18 mouse cellular contexts compared by ENCODE assay signal in the genomic region with DNA sequence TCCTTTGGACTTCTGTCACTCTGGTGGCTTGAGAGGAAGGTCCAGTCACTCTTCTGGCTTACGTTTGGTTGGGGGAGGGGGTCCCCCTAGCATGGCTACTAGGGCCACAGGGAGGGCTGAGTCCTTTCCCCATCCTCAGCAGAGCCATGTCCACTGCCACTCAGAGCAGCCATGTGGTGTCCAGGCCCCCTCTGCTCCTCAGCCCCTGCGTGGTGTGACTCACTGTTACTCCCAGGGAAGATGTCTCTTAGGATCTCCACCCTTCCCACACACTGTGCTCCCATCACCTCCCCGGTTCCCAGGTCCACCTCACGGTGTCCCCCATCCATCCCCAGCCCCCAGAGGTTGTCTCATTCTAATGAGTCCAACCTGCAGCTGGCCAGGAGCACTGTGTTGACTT. TPM values are rescaled to one million over a fixed set of nuclear protein-coding genes. Genes with fewer than 3 reads are reported as not detected.
DNase-seq lines count a peak whose midpoint lies in the region; ATAC-seq and TF ChIP-seq lines count a peak whose summit lies in the region.
"Had no signal": no experiment of that assay in that cellular context is flagged by ENCODE, and none has a peak within 500 bp of the region (broad histone marks: within the 10 kb centered on the region; RNA-seq: fewer than 3 reads in every experiment).

No protein-coding gene starts in this region.

- no peak overlapping the region for H3K9ac ChIP-seq in heart, embryonic 14.5 days (ENCODE audit: low read length)
- H3K9ac ChIP-seq in kidney, embryonic 15.5 days, result no peak overlapping the region
- H3K9ac ChIP-seq in embryonic facial prominence, embryonic 11.5 days (replicated peaks; ENCODE audit: low read length), result no peak overlapping the region
- no peak overlapping the region for H3K9ac ChIP-seq in limb, embryonic 12.5 days (replicated peaks)
- H3K9ac ChIP-seq: forebrain, embryonic 12.5 days; neural tube, embryonic 13.5 days had no signal

- 69% methylated on average over 4 of the region's 4 CpGs for WGBS in heart, embryonic 14.5 days
- WGBS in kidney, embryonic 15.5 days, result 82% methylated on average over 4 of the region's 4 CpGs
- 85% methylated on average over 4 of the region's 4 CpGs for WGBS in kidney, adult 2 months
- WGBS in embryonic facial prominence, embryonic 11.5 days, result 80% methylated on average over 4 of the region's 4 CpGs
- 69% methylated on average over 4 of the region's 4 CpGs for WGBS in limb, embryonic 12.5 days

- H3K36me3 ChIP-seq in heart, embryonic 14.5 days (ENCODE audit: control insufficient read depth, insufficient read depth, low read length), result no peaks in the 10 kb centered on the region
- H3K36me3 ChIP-seq in kidney, embryonic 15.5 days, result no peaks in the 10 kb centered on the region
- H3K36me3 ChIP-seq in kidney, adult 2 months (ENCODE audit: control insufficient read depth, insufficient read depth, low read length), result no peaks in the 10 kb centered on the region
- H3K36me3 ChIP-seq in embryonic facial prominence, embryonic 11.5 days (replicated peaks; ENCODE audit: control insufficient read depth, insufficient read depth, low read depth, low read length), result no peaks in the 10 kb centered on the region
- H3K36me3 ChIP-seq in limb, embryonic 12.5 days, result no peaks in the 10 kb centered on the region
- H3K36me3 ChIP-seq: forebrain, embryonic 12.5 days; neural tube, embryonic 13.5 days had no signal

- no peak overlapping the region for H3K27ac ChIP-seq in heart, embryonic 14.5 days (replicated peaks in 1 of 2; ENCODE audit: control insufficient read depth in 1 of 2, insufficient read depth in 1 of 2, low read depth in 2 of 2, low read length in 2 of 2)
- H3K27ac ChIP-seq in kidney, embryonic 15.5 days, result no peak overlapping the region
- H3K27ac ChIP-seq in kidney, adult 2 months (ENCODE audit: insufficient read depth, low read depth, low read length), result no peak overlapping the region
- no peak overlapping the region for H3K27ac ChIP-seq in embryonic facial prominence, embryonic 11.5 days (replicated peaks; ENCODE audit: low read depth, low read length)
- H3K27ac ChIP-seq in limb, embryonic 12.5 days, result 0 out of 2 replicates have a peak overlapping the region, but pooled peaks have one; percentile 41
- H3K27ac ChIP-seq: forebrain, embryonic 12.5 days; layer of hippocampus, adult 2 months; neural tube, embryonic 13.5 days had no signal

- no peak overlapping the region for H3K4me3 ChIP-seq in heart, embryonic 14.5 days (ENCODE audit: control insufficient read depth in 1 of 2, insufficient read depth in 1 of 2, low read depth in 1 of 2, low read length in 2 of 2)
- H3K4me3 ChIP-seq in kidney, embryonic 15.5 days (replicated peaks), result no peak overlapping the region
- H3K4me3 ChIP-seq in kidney, adult 2 months (ENCODE audit: insufficient read depth, low read depth, low read length), result no peak overlapping the region
- H3K4me3 ChIP-seq in embryonic facial prominence, embryonic 11.5 days (ENCODE audit: low read depth, low read length), result no peak overlapping the region
- no peak overlapping the region for H3K4me3 ChIP-seq in limb, embryonic 12.5 days (replicated peaks)
- H3K4me3 ChIP-seq: forebrain, embryonic 12.5 days; layer of hippocampus, adult 2 months; neural tube, embryonic 13.5 days had no signal

- 0 out of 2 replicates have a peak, but pooled peaks cover 4% of the 10 kb centered on the region for H3K27me3 ChIP-seq in heart, embryonic 14.5 days (ENCODE audit: control insufficient read depth, insufficient read depth, low read length)
- peaks cover 26% of the 10 kb centered on the region for H3K27me3 ChIP-seq in kidney, embryonic 15.5 days
- no peaks in the 10 kb centered on the region for H3K27me3 ChIP-seq in kidney, adult 2 months (replicated peaks; ENCODE audit: control insufficient read depth, insufficient read depth, low read length)
- peaks cover 3% of the 10 kb centered on the region; the same call in 1 of the 2 replicates for H3K27me3 ChIP-seq in embryonic facial prominence, embryonic 11.5 days (ENCODE audit: control insufficient read depth, insufficient read depth, low read length)
- peaks cover 5% of the 10 kb centered on the region; the same call in 1 of the 2 replicates for H3K27me3 ChIP-seq in limb, embryonic 12.5 days

- TF ChIP-seq POLR2A in kidney, adult 2 months (IDR thresholded peaks at IDR 0.05; ENCODE audit: low read depth, low read length), result no peak

- no peaks in the 10 kb centered on the region for H3K9me3 ChIP-seq in heart, embryonic 14.5 days (ENCODE audit: control insufficient read depth, low read length)
- H3K9me3 ChIP-seq in kidney, embryonic 15.5 days (replicated peaks), result no peaks in the 10 kb centered on the region
- H3K9me3 ChIP-seq in embryonic facial prominence, embryonic 11.5 days (replicated peaks; ENCODE audit: control insufficient read depth, low read length), result no peaks in the 10 kb centered on the region
- no peaks in the 10 kb centered on the region for H3K9me3 ChIP-seq in limb, embryonic 12.5 days
- H3K9me3 ChIP-seq: forebrain, embryonic 12.5 days; neural tube, embryonic 13.5 days had no signal

- H3K4me1 ChIP-seq in heart, embryonic 14.5 days (ENCODE audit: control insufficient read depth in 2 of 2, insufficient read depth in 2 of 2, low read length in 2 of 2), result peaks cover 10 to 20% of the 10 kb centered on the region in 2 experiments
- peaks cover 30% of the 10 kb centered on the region for H3K4me1 ChIP-seq in kidney, embryonic 15.5 days
- H3K4me1 ChIP-seq in kidney, adult 2 months (ENCODE audit: control insufficient read depth, insufficient read depth, low read length), result no peaks in the 10 kb centered on the region
- H3K4me1 ChIP-seq in embryonic facial prominence, embryonic 11.5 days (ENCODE audit: control insufficient read depth, insufficient read depth, low read length), result peaks cover 6% of the 10 kb centered on the region; the same call in 1 of the 2 replicates
- H3K4me1 ChIP-seq in limb, embryonic 12.5 days (replicated peaks), result peaks cover 30% of the 10 kb centered on the region

- no peak for DNase-seq in heart, postnatal 36 days
- DNase-seq in kidney, adult 2 months, result no peak
- no peak for DNase-seq in embryonic facial prominence, embryonic 11.5 days (ENCODE audit: low spot score)
- no peak for DNase-seq in frontal cortex, postnatal 14 days (ENCODE audit: low spot score in 2 of 2)
- DNase-seq: adrenal gland, postnatal 14 days; gastrocnemius, postnatal 10 days; lung, adult 2 months; thymus, adult 2 months had no signal

- TF ChIP-seq CTCF in kidney, adult 2 months (conservative IDR thresholded peaks at IDR 0.05; ENCODE audit: insufficient read depth, insufficient read length, low read depth, low read length), result no peak

- ATAC-seq in heart, embryonic 14.5 days (ENCODE audit: insufficient number of reproducible peaks, insufficient read depth, low FRiP score, low read depth), result peak; percentile 24; the same call in 1 of the 2 replicates
- ATAC-seq in kidney, embryonic 15.5 days (replicated peaks; ENCODE audit: low FRiP score), result 0 out of 2 replicates have a peak, but pooled peaks have one; percentile 7
- ATAC-seq in embryonic facial prominence, embryonic 11.5 days (replicated peaks; ENCODE audit: insufficient number of reproducible peaks, low FRiP score, low TSS enrichment, low read depth), result 0 out of 2 replicates have a peak, but pooled peaks have one; percentile 35
- no peak for ATAC-seq in limb, embryonic 12.5 days (ENCODE audit: insufficient number of reproducible peaks, insufficient read depth, low FRiP score, low TSS enrichment, low read depth)

- intact Hi-C loops in heart, postnatal 36 days (cut with DNase I), result no loop called here

- H3K4me2 ChIP-seq in heart, embryonic 14.5 days (ENCODE audit: low read length), result no peak overlapping the region
- H3K4me2 ChIP-seq in kidney, embryonic 15.5 days, result no peak overlapping the region
- no peak overlapping the region for H3K4me2 ChIP-seq in embryonic facial prominence, embryonic 11.5 days (ENCODE audit: low read depth, low read length)
- no peak overlapping the region for H3K4me2 ChIP-seq in limb, embryonic 12.5 days
- H3K4me2 ChIP-seq: forebrain, embryonic 12.5 days; neural tube, embryonic 13.5 days had no signal

RNA-seq across cellular contexts. Expression of gene Lmx1b, which starts 24.4 kb away (rescaled TPM):
- polyA plus RNA-seq in heart, embryonic 14.5 days (2014; fragmentation: Nextera tagmentation; extraction: Ambion mirVana), result 0.07 TPM in 1 of 2 replicates, not detected in the other
- under 1 TPM; 0.05 to 0.08 TPM for total RNA-seq in heart, postnatal 36 days (2021)
- 1.1 and 1.2 TPM in 2 replicates for polyA plus RNA-seq in kidney, embryonic 15.5 days (2015; fragmentation: Nextera tagmentation; extraction: Ambion mirVana)
- 2.9 and 3.7 TPM in 2 replicates for polyA plus RNA-seq in kidney, adult 2 months (2012; rRNA removed)
- polyA plus RNA-seq in embryonic facial prominence, embryonic 11.5 days (2014; fragmentation: Nextera tagmentation; extraction: Ambion mirVana), result 1.2 TPM in 2 replicates
- 8.6 and 9.9 TPM in 2 replicates for polyA plus RNA-seq in limb, embryonic 12.5 days (2016; fragmentation: Nextera tagmentation; extraction: Ambion mirVana)
- total RNA-seq: adrenal gland, postnatal 14 days; CH12.LX; liver, adult 2 months; MEL had no signal
- polyA plus RNA-seq: heart, embryonic 16.5 days; liver, adult 2 months had no signal
